Mouse (Mus musculus) urinary bladder, adult 18-20 months (tissue): ENCODE measurements around the gene Metap1d.

Source experiments
- DNase-seq, 2 experiments: peaks; one replicate each; pipeline ENCODE4 v3.0.0; 2022; ENCODE audit warnings: low spot score in 2 of 2, mixed read lengths in 2 of 2

Gene Metap1d

GRCm38 (mm10) chr2:71474345-71474744 is 21.3 kb downstream of the Metap1d start:
- DNase-seq, result no peak

DNA sequence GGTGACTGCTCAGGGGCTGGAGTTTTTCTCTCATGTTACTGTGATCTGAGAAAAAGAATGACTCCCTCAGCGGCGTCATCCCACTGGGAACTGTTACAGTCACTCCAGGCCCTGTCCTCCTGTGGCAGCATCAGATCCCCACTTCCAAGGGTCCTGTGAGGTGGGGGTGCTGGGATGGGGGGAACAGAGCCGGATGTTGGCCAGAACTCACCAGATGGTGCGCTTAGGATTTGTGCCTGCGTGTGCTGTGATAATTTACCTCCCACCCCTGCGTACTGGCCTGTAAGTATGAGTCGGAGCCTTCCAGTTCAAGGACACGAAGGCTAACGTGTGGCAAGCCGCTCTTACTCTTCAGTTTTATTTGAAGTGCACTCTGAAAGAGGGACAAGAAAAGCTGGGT is 22.2 kb downstream of the Metap1d start:
- no peak for DNase-seq

GRCm38 (mm10) chr2:71475760-71476159 is 22.7 kb downstream of the Metap1d start:
- DNase-seq, result no peak

DNA sequence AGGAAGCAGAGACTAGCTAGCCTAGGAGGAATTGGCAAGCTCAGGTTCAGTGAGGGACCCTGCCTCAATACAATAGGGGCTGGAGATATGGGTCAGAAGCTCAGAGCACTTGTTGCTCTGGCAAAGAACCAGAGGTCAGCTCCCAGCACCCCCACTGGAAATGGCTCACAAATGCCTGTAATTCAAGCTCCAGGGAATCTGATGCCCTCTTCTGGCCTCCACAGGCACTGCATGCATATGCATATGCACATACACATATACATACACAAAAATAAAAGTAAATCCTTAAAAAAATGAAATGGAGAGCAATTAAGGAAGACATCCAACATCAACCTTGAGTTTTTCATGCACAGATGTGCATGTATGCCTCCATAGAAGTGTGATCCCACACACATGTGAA is 24.7 kb downstream of the Metap1d start:
- DNase-seq, result no peak

DNA sequence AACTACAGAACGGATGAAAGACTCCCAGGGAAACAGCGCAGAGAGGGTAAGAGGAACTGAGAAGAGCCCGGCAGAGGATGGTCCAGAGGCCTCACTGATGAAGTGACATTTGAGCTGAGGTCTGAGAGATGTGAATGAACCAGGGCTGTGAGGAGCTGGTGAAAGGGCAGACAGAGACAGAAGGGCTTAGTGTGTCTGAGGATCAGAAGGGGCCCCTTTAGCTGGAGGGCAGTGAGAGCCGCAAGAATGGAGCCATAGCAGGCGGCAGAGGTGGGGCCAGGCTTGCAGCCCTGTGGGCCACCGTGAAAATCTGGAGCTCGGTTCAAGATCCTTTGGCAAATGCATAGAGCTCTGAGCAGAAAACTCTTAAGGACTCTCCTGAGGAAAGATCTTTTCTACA is 26.8 kb downstream of the Metap1d start:
- DNase-seq, result no peak

- no peak for DNase-seq
Measured at GRCm38 (mm10) chr2:71481825-71482224, 28.7 kb downstream of the Metap1d start.

DNA sequence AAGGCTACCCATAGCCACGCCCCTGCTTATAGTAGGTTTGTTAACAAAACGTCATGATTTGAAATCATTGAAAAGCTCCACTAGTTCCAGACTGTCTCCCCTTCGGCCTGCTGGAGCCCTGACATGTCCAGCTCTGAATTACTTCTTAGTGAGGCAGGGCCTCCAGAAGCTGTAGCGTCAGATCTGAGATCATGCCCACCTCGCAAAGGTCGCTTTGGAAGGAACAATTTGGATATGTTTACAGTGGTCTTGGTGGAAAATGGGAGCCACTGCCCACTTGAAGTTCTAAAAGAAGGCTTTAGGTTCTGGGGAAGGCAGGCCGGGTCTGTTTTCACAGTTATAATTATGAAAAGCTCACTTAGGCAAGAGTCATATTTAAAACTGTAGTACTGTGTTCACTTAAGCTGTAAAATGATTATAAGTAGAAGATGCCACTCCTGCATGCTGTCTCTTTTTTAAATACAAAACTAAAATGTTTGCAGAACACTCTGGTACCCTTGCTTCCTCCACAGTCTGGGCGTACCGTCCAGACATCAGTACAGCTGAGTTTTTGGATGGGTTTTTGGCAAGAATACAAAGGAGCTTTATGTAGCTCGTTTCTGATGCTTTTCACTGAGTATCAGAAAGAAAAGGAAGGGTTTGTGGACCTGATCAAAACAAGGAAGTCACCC is 30.1 kb downstream of the Metap1d start:
- no peak for DNase-seq

- DNase-seq, result no peak
Measured at GRCm38 (mm10) chr2:71483717-71484066, 30.6 kb downstream of the Metap1d start.

- DNase-seq, result no peak
Measured at GRCm38 (mm10) chr2:71491295-71491694, 38.2 kb downstream of the Metap1d start.

- DNase-seq, result no peak
Measured at GRCm38 (mm10) chr2:71493161-71493683, 40.1 kb downstream of the Metap1d start.

GRCm38 (mm10) chr2:71494503-71494902 is 41.4 kb downstream of the Metap1d start:
- DNase-seq, result no peak

- no peak for DNase-seq
Measured at GRCm38 (mm10) chr2:71494971-71495370, 41.9 kb downstream of the Metap1d start.

DNA sequence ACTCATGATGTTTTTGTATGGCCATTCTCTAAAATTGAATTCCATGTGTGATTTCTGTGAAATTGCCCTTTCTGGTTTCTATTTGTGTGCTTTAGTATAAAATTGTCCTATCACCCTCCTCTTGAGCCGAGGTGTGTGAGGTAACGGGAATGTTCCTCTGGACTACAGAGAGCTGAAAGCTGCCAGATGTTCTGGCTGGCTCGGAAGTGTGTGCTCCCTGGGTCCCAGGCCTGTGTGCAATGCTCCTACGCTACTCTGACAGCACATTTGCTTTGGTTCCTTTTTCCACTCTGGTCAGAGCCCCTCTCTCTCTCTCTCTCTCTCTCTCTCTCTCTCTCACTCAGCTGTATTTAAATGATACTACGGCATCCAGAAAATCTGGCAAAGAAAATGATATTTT is 44.1 kb downstream of the Metap1d start:
- no peak for DNase-seq

DNA sequence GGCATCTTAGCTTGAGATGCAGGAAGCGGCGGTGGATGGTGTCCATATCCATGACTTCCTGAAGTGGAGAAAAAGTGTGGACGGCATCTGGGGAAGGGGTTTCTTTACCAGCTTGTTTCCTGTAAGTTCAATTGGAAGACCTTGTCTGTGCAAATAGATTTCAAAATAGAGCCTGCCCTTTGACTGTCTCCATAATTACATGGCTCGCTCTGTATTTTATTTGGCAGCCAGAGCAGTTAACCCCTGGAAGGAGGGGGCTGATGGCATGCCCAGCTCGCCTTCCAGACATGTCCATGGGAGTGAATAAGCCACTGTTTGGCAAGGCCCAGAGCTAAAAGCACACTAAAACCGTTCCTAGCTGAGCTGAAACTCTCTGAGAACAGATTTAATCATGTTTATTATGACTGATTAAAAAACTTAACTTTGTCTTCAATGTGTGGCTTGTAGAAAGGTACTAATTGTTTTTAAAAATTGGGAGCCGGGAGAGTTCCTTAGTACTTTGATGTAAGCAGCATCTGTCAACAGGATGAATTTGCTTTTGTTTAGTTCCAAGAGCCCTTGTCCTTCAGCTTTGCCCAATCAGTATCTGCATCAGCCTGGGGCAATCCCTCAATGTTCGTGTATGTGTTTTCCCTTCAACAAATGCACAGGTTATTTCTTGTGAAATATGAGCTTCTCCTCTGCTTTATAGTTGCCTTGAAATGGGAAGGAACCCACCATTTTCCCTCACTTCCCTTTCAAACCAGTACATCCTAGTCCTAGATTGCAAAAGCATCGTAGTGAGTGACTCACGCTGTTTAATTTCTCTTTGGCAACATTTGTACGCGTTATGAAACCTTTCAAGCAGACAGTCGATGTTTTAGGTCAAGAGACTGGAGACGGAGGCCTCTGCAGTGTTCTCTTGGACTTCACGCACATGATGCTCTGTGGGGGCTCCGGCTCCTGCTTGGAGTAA is 46.5 kb downstream of the Metap1d start:
- no peak for DNase-seq

DNA sequence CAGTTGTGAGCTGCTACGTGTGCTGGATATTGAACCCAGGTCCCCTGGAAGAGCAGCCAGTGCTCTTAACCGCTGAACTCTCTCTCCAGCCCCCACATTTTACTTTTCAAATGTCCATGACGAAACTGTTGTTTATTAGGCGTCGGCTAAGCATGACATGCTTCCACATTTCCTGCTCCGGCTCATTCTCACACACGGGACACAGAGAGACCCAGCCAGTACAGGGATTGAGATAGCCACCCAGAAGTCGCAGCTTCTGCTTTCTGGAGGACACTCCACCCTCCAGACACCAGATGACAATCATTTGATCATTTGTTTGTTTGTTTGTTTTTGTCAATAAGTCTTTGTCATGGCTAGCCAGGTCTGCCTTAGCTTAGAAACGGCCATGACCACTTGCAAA is 51.8 kb downstream of the Metap1d start:
- no peak for DNase-seq

- no peak for DNase-seq
Measured at GRCm38 (mm10) chr2:71511209-71511608, 58.1 kb downstream of the Metap1d start.

DNA sequence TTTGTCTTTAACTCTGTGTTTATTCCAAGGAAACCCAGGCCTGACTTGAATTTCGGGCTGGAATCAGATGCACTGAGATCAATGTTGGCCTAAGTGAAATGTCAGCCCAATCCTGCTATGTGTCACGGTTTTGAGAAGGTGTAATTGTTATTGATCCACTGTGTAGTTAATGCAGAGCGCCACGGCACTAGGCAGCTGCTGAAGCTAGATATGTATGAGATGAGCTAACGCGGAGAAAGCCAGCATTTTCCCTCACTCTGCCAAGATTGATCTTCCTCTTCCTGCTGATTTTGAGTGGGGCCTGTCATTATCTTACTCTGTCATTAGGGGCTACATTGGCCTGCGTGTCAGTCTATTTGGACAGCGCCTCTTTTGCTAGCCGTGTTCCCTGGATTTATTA is 59.2 kb downstream of the Metap1d start:
- DNase-seq, result no peak

DNA sequence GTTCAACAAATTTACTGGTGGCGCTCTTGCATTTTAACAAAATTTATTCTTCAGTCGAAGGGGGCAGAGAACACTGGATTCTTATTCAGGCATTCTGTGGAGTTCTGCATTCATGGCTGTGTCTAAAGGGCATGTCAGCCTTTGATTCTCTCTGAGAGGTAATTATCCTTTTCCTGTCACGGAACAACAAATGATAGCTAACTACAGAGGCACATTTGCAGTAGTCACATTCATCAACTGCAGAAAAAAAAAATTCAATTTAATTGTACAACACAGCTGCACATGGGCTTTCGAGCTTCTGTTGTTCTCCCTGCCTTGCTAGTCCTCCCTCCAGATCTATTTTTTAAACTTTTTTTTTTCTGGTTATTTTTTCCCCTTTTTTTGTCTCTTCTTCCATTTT is 63.9 kb downstream of the Metap1d start:
- no peak for DNase-seq

DNA sequence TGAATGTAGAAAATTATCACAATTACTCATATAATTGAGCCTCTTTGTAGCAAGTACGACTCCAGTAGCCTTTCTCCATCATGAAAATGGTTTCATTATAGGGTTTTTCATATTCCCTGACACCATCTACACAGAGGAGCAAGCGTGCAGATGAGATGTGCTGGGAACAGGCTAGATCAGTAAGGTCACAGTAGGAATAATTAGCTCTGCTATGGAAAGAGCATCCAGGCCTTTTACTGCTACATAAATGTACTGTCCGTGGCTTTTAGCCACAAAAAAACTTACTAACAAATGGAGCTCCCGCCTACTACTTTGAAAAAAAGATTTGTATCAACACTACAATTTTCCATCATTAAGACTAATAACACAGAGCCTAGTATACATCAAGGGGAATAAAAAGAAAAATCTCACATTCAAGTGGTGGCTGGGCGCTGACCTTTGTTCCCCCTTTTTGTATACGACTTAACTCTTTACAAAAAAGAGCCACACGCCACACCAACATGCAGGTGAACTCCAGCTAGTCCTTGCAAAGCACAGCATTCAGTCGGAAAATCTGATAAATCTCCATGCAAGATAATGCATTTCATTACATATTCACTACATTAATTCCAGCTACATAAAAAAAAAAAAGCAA is 64.5 kb downstream of the Metap1d start:
- DNase-seq, result no peak

DNA sequence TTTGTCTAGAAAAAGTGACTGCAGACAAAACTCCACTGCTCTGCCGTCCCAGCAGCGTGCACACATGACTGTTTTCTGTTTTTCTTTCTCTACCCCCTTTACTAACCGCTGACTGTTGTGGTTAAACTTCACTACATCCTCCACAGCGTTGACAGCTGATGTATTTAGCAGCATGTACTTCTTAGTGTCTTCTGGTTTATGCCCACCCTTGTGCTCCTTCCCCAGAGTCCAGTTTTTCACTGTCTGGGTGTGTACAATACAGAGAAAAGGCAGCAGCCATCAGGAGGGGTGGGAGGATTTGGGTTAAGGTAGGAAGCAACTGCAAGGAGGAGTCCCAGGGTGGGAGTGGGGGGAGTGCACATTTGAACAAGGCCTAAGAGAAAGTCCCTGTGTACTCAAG is 69.8 kb downstream of the Metap1d start:
- DNase-seq, result no peak

DNA sequence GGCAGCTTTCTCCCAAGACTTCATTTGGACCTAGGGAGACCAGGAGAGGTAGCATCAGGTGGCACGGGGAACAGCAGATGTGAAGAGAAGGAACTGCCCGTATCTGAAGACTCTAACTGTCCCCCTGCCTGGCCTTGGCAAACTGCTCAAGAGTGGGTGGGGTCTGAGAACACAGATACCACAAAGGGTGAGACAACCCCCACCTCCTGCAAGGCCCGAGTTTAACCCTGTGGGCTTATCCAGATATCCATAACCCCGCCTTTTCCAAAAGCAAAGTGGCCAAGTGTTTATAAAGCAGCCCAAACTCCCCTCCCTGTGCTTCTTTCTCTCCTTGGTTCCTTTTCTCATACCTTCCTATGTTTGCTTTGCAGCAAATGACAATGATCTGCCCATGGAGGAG is 70.4 kb downstream of the Metap1d start:
- no peak for DNase-seq

DNA sequence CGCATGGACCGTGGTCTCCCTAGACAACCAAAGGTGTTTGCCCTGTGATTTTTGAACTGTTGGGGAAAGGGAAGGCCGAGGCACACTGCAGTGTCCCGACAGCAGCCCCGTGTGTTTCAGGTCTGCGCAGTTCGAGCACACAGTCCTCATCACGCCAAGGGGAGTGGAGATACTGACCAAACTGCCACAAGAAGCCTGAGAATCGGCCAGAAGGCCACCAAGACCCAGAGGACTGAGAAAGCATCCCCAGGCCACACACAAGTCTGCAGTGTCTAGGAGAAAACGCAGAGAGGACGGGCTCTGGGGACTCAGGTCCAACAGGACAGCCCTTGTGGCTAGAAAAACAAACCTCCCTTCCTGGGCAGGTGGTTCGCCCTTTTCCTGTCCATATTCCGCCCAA is 71.7 kb downstream of the Metap1d start:
- DNase-seq, result no peak
